In genomic region chr2:70808681-70809080, GRCm38 (mm10) we compare ENCODE assay signal across 26 mouse cellular contexts. TPM values are rescaled to one million over a fixed set of nuclear protein-coding genes. Genes with fewer than 3 reads are reported as not detected.
A peak's percentile ranks its signal among the peaks of the same experiment; 100 is the strongest.
DNase-seq lines count a peak whose midpoint lies in the region; ATAC-seq and TF ChIP-seq lines count a peak whose summit lies in the region.
"Had no signal": no experiment of that assay in that cellular context is flagged by ENCODE, and none has a peak within 500 bp of the region (broad histone marks: within the 10 kb centered on the region; RNA-seq: fewer than 3 reads in every experiment).

No protein-coding gene starts in this region.

- H3K9ac ChIP-seq in heart, embryonic 15.5 days = no peak overlapping the region
- H3K9ac ChIP-seq in ES-Bruce4 (ENCODE audit: low read depth, poor library complexity, severe bottlenecking) = no peak overlapping the region
- H3K9ac ChIP-seq in midbrain, embryonic 15.5 days = no peak overlapping the region
- H3K9ac ChIP-seq: forebrain, postnatal 0 days; intestine, embryonic 15.5 days; limb, embryonic 12.5 days; liver, embryonic 12.5 days had no signal

- intact Hi-C loops in heart, postnatal 36 days (cut with DNase I) = no loop called here

- no peak for ATAC-seq in heart, embryonic 15.5 days (replicated peaks; ENCODE audit: insufficient number of reproducible peaks, insufficient read depth, low FRiP score, low read depth)
- ATAC-seq in erythroblast, adult 5-6 weeks (replicated peaks; ENCODE audit: low FRiP score, poor library complexity, severe bottlenecking) = 0 out of 2 replicates have a peak, but pooled peaks have one; percentile 46
- no peak for ATAC-seq in midbrain, embryonic 15.5 days (replicated peaks)
- ATAC-seq: CD4-positive, CD25-positive, alpha-beta regulatory T cell, adult 4 months; forebrain, postnatal 0 days; hindbrain, embryonic 16.5 days; intestine, embryonic 15.5 days; liver, embryonic 12.5 days; midbrain, embryonic 16.5 days had no signal

- H3K27ac ChIP-seq in heart, embryonic 15.5 days = peak overlapping the region; percentile 13; the same call in 1 of the 2 replicates
- peak overlapping the region; percentile 49 for H3K27ac ChIP-seq in ES-Bruce4 (ENCODE audit: insufficient read depth, low read length)
- H3K27ac ChIP-seq in midbrain, embryonic 15.5 days = no peak overlapping the region
- H3K27ac ChIP-seq: intestine, embryonic 15.5 days; limb, embryonic 12.5 days; liver, embryonic 12.5 days had no signal

- H3K4me2 ChIP-seq in heart, embryonic 15.5 days = no peak overlapping the region
- no peak overlapping the region for H3K4me2 ChIP-seq in midbrain, embryonic 15.5 days
- H3K4me2 ChIP-seq: heart, embryonic 11.5 days; intestine, embryonic 15.5 days; limb, embryonic 12.5 days; liver, embryonic 12.5 days had no signal

- H3K4me3 ChIP-seq in heart, embryonic 15.5 days = no peak overlapping the region
- no peak overlapping the region for H3K4me3 ChIP-seq in ES-Bruce4 (ENCODE audit: low read depth, low read length)
- no peak overlapping the region for H3K4me3 ChIP-seq in midbrain, embryonic 15.5 days
- H3K4me3 ChIP-seq: intestine, embryonic 15.5 days; limb, embryonic 12.5 days; liver, embryonic 12.5 days had no signal

- H3K4me1 ChIP-seq in heart, embryonic 15.5 days (replicated peaks) = peaks cover 19% of the 10 kb centered on the region
- H3K4me1 ChIP-seq in ES-Bruce4 (ENCODE audit: control insufficient read depth, insufficient read depth, low read length) = peaks cover 4% of the 10 kb centered on the region
- H3K4me1 ChIP-seq in midbrain, embryonic 15.5 days = 0 out of 2 replicates have a peak, but pooled peaks cover 3% of the 10 kb centered on the region

- no peak for TF ChIP-seq CTCF in ES-Bruce4 (IDR thresholded peaks at IDR 0.05; ENCODE audit: low read depth, low read length)

- H3K27me3 ChIP-seq in heart, embryonic 15.5 days = no peaks in the 10 kb centered on the region
- H3K27me3 ChIP-seq in ES-Bruce4 (ENCODE audit: control insufficient read depth, insufficient read depth, low read length, poor library complexity, severe bottlenecking) = no peaks in the 10 kb centered on the region
- no peaks in the 10 kb centered on the region for H3K27me3 ChIP-seq in midbrain, embryonic 15.5 days (replicated peaks)
- H3K27me3 ChIP-seq: intestine, embryonic 15.5 days; limb, embryonic 12.5 days; liver, embryonic 12.5 days had no signal

- TF ChIP-seq POLR2A in ES-Bruce4 (IDR thresholded peaks at IDR 0.05; ENCODE audit: insufficient read depth, low read length) = no peak

- no peaks in the 10 kb centered on the region for H3K9me3 ChIP-seq in heart, embryonic 15.5 days (replicated peaks)
- H3K9me3 ChIP-seq in ES-Bruce4 (replicated peaks; ENCODE audit: control insufficient read depth, insufficient read depth, low read length, poor library complexity, severe bottlenecking) = 0 out of 2 replicates have a peak, but pooled peaks cover 2% of the 10 kb centered on the region
- no peaks in the 10 kb centered on the region for H3K9me3 ChIP-seq in midbrain, embryonic 15.5 days
- H3K9me3 ChIP-seq: intestine, embryonic 15.5 days; liver, embryonic 12.5 days had no signal

- peaks cover 4% of the 10 kb centered on the region; the same call in 1 of the 2 replicates for H3K36me3 ChIP-seq in heart, embryonic 15.5 days
- no peaks in the 10 kb centered on the region for H3K36me3 ChIP-seq in ES-Bruce4 (ENCODE audit: control insufficient read depth, insufficient read depth, low read length, poor library complexity, severe bottlenecking)
- H3K36me3 ChIP-seq in midbrain, embryonic 15.5 days (replicated peaks) = no peaks in the 10 kb centered on the region
- H3K36me3 ChIP-seq: intestine, embryonic 15.5 days had no signal

- DNase-seq in heart, postnatal 36 days = no peak
- DNase-seq in thymus, postnatal 10 days (ENCODE audit: low spot score in 2 of 2) = peak; percentile 36 to 44
- no peak for DNase-seq in kidney, postnatal 4 days
- no peak for DNase-seq in embryo, embryonic 10.5 days (ENCODE audit: low spot score)
- DNase-seq: adrenal gland, adult 2 months; cerebellum, adult 2 months; cerebellum, postnatal 25 days; forebrain, postnatal 0 days; kidney, adult 8-10 months; kidney, postnatal 25 days; layer of hippocampus, postnatal 36 days; lung, adult 2 months; lung, postnatal 14 days; right cerebral cortex, adult 18-20 months; right cerebral cortex, postnatal 4 days had no signal

- no peak for TF ChIP-seq EP300 in ES-Bruce4 (IDR thresholded peaks at IDR 0.05; ENCODE audit: insufficient read depth, low read depth, low read length)

RNA-seq across cellular contexts. Expression of gene Tlk1, which starts 16.8 kb away (rescaled TPM):
- polyA plus RNA-seq in heart, embryonic 15.5 days (2015; fragmentation: Nextera tagmentation; extraction: Ambion mirVana) = 24.4 and 28.0 TPM in 2 replicates
- 10 to 100 TPM; 33.0 to 33.7 TPM for total RNA-seq in heart, postnatal 36 days (2021)
- 83.4 and 89.0 TPM in 2 replicates for polyA plus RNA-seq in ES-Bruce4 (2011; ENCODE audit: insufficient read depth, insufficient read length, low read depth, missing spikeins)
- total RNA-seq in erythroblast, adult 5-6 weeks (2015; ENCODE audit: low replicate concordance) = 58.6 and 84.4 TPM in 2 replicates
- 59.6 and 75.0 TPM in 2 replicates for total RNA-seq in erythroblast, adult 5-6 weeks (2017; ENCODE audit: low replicate concordance)
- 25.3 and 27.1 TPM in 2 replicates for polyA plus RNA-seq in midbrain, embryonic 15.5 days (2015; fragmentation: Nextera tagmentation; extraction: Ambion mirVana)

Comparison
In these comparisons a context has a peak if more than half of its experiments do, and no peak if none do; other contexts are left out.
1. DNase-seq: peak in thymus, postnatal 10 days (2 of 2); none in heart, postnatal 36 days (0 of 2), kidney, postnatal 4 days (0 of 2) and embryo, embryonic 10.5 days (single experiment).